Mouse (Mus musculus) lung, adult 2 months (tissue): Measurements from ENCODE around the gene Cdc6. TPM values are rescaled to one million over a fixed set of nuclear protein-coding genes. Genes with fewer than 3 reads are reported as not detected.
A peak's percentile ranks its signal among the peaks of the same experiment; 100 is the strongest.

Experiments
- DNase-seq: peaks from one replicate; pipeline ENCODE4 v3.0.0; 2022
- H3K4me1 ChIP-seq: fragments of 200-500 bp; 2 replicates; pipeline ENCODE4 v1.6.1; 2011; ENCODE audit warnings: low read length; ENCODE audit not compliant: control insufficient read depth, insufficient read depth
- H3K4me3 ChIP-seq: fragments of 200-500 bp; replicated peaks from 2 replicates; pipeline ENCODE3; 2011; ENCODE audit warnings: low read depth, mild to moderate bottlenecking, control low read depth, low read length; ENCODE audit errors: extremely low read depth
- CTCF ChIP-seq: fragments of 200-500 bp; IDR thresholded peaks from 2 replicates; pipeline ENCODE4 v1.5.1; 2011; ENCODE audit warnings: mild to moderate bottlenecking, low read length, control low read depth; ENCODE audit not compliant: insufficient read depth
- POLR2A ChIP-seq: fragments of 200-500 bp; IDR thresholded peaks from 2 replicates; pipeline ENCODE4 v1.6.1; 2011; ENCODE audit warnings: low read depth, mild to moderate bottlenecking, control low read depth, low read length, borderline replicate concordance; ENCODE audit errors: extremely low read depth
- WGBS: fragments of 180-500 bp; shearing (Covaris S2); methylation state at CpG from one replicate; pipeline ENCODE4 v1.1.7; 2018; 5-methylcytosine and 5-hydroxymethylcytosine counted together
- polyA plus RNA-seq: library from polyadenylated mRNA; depleted of rRNA; stranded (reverse); fragments of >200 nt; gene quantifications from 2 replicates; pipeline ENCODE4 v1.2.3, GENCODE M21; 2012

Gene Cdc6
- polyA plus RNA-seq, 1 experiment = 0.25 TPM

DNA sequence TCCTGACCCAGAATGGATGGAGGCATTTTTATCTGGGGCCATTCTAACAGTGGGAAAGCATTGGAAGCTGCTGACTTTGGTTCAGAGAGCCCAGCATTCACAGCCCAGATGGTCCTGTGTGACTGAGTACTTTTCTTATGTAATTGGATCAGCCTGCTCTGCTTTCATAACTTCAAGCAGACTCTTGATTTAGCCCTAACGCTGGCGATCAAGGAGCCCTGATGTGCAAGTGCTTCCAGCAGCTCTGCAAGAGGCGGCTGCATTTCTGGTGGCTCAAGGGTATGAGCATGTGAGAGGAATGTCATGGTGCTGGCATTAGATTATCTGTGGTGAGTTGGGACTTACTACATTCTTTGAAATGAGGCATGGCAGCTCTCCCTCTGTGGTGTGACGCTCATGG is 35.6 kb upstream of the Cdc6 start:
- peak; percentile 36 for DNase-seq
- 54% methylated on average over 4 of the region's 4 CpGs for WGBS
- H3K4me3 ChIP-seq = no peak overlapping the region
- peaks cover 9% of the 10 kb centered on the region for H3K4me1 ChIP-seq
- TF ChIP-seq CTCF (no peak), POLR2A (no peak)

DNA sequence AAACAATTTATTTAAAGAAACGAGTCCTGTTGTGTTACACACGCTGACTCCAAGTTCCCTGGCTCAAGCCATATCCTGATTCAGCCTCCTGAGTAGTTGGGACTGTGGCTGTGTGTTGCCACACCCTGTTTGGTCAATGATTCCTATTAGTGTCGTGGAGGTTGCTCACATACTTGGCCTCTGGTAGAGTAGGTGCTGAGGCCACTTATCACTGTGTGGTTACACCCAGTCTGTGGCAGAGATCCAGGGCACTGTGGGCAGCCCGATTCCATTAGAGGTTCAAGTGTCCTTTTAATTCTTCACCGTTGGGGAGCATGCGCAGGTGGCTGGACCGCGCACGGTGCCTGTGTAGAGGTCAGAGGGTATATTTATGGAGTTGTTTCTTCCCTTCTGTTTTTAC is 33.7 kb upstream of the Cdc6 start:
- peak; percentile 82 for DNase-seq

DNA sequence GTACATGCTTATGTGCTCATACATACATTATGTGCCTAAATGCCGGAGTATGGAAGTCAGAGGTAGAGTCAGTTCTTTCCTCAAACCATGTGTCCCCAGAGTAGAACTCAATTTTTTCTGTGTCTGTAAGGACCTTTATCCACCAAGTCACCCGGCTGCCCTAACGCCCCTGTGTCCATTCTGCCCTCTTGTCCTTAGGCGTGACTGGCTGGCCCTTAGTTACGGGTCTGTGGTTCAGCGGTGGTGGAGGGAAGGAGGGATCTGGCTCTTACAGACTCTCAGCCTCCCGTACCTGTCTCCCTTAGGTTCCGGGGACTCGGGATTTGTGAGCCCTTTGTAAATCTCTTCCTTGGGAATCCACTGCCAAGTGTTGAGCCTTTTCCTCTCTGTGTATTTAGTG is 30.6 kb upstream of the Cdc6 start:
- WGBS = 69% methylated on average over 9 of the region's 9 CpGs
- DNase-seq = no peak
- TF ChIP-seq CTCF = no peak
- no peak for TF ChIP-seq POLR2A
- Histone ChIP-seq H3K4me3 (no peak overlapping the region), H3K4me1 (peaks cover 5% of the 10 kb centered on the region; the same call in 1 of the 2 replicates)

More for the DNA sequence above, 33.7 kb upstream of the Cdc6 start:
- 54% methylated on average over 9 of the region's 9 CpGs for whole genome bisulfite sequencing
- no peak overlapping the region for H3K4me3 ChIP-seq
- TF ChIP-seq CTCF (no peak), POLR2A (no peak)
- H3K4me1 ChIP-seq = peaks cover 10% of the 10 kb centered on the region

DNA sequence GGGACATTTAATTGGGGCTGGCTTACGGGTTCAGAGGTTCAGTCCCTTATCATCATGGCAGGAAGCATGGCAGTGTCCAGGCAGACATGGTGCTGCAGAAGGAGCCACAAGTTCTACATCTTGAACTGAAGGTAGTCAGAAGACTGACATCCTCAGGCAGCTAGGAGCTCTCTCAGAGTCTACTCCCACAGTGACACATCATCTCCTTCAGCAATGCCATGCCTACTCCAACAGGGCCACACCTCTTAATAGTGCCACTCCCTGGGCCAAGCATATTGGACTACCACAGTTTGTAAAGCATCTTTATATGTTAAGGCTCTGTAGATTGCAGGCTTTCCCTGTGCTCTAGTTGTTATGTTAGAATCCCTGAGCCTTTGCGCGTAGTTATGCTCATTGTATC is 19.9 kb upstream of the Cdc6 start:
- no peak for TF ChIP-seq CTCF
- no peak for TF ChIP-seq POLR2A

DNA sequence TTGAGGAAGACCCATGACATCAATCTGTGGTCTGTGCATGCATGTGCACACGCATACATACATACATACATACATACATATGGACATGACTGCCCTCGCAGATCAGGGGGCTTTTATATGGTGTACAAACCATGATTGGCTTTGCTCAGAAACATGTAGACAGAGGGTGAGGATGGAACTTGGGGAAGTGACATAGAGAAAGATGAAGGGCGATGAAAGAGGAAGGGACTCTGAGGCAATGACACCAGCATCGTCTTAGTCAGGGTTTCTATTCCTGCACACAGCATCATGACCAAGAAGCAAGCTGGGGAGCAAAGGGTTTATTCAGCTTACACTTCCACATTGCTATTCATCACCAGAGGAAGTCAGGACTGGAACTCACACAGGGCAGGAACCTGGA is 18.5 kb upstream of the Cdc6 start:
- WGBS = 91% methylated on average over 4 of the region's 4 CpGs
- no peak overlapping the region for H3K4me3 ChIP-seq
- no peak for DNase-seq
- TF ChIP-seq POLR2A = no peak
- no peak for TF ChIP-seq CTCF
- no peaks in the 10 kb centered on the region for H3K4me1 ChIP-seq

More for the DNA sequence above, 19.9 kb upstream of the Cdc6 start:
- Histone ChIP-seq H3K4me1 (no peaks in the 10 kb centered on the region), H3K4me3 (no peak overlapping the region)
- 91% methylated on average over 3 of the region's 3 CpGs for WGBS
- no peak for DNase-seq

DNA sequence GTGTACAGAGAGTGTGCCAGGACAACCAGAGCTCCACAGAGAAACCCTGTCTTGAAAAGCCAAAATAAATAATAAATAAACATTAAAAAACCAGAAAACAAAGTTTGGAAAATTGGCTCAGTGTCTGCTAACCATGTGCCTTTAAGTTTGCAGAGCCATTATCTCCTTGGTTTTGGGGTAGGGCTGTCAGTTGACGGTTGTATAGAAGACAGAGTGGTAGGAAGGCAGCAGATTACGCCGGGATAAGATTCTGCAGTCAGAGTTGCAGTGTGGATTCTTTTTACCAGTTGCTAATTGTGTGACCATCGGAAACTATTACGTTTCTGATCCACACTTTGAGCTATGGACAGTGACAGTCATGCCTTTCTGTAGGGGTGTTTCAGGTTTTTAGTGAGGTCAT is 17.6 kb upstream of the Cdc6 start:
- TF ChIP-seq CTCF (no peak), POLR2A (no peak)
- DNase-seq = no peak
- no peak overlapping the region for H3K4me3 ChIP-seq
- no peaks in the 10 kb centered on the region for H3K4me1 ChIP-seq
- 86% methylated on average over 5 of the region's 5 CpGs for WGBS

DNA sequence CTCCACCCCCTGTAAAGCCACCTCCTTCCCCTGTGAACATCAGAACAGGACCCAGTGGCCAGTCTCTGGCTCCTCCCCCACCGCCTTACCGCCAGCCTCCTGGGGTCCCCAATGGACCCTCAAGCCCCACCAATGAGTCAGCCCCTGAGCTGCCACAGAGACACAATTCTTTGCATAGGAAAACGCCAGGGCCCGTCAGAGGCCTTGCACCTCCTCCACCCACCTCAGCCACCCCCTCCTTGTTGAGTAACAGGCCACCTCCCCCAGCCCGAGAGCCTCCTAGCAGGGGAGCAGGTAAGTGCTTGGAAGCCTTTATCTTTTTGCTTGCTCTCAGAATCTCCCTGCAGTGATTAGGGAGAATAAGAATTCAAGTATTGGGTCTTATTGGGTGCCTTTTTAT is 15.2 kb upstream of the Cdc6 start:
- no peak overlapping the region for H3K4me3 ChIP-seq
- WGBS = 69% methylated on average over 5 of the region's 5 CpGs
- no peaks in the 10 kb centered on the region for H3K4me1 ChIP-seq
- TF ChIP-seq CTCF (no peak), POLR2A (no peak)
- no peak for DNase-seq

DNA sequence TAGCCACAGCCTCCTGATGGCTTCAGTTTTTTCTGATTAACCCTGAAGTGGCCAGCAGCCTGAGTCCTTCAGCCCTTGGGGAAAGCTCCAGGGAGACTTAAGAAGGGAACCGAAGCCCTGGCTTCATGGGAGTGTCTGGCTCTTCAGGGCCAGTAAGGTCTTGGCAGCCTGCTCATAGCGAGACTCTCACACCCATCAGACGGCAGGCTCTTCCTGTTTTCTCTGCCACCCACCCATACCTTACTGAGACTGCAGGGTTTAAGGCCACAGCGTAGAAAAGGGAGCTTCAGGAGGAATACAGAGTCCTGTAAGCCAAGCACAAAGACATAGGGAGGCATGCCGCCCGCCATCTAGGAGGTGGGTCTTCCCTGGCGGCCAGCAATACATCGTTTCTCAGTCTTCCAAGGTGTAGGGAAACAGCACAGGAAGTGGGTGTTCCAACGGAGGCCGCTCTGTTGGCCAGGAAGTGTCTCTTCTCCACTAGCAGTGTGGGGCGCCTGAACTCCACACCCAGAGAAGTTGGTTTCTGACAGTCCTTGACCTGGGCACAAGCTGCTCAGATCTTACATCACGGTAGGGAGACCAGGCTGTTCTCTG is 7.0 kb upstream of the Cdc6 start:
- no peak for TF ChIP-seq CTCF
- no peak for TF ChIP-seq POLR2A
- no peak for DNase-seq
- peaks cover 3% of the 10 kb centered on the region for H3K4me1 ChIP-seq
- WGBS = 44% methylated on average over 12 of the region's 12 CpGs
- H3K4me3 ChIP-seq = no peak overlapping the region

DNA sequence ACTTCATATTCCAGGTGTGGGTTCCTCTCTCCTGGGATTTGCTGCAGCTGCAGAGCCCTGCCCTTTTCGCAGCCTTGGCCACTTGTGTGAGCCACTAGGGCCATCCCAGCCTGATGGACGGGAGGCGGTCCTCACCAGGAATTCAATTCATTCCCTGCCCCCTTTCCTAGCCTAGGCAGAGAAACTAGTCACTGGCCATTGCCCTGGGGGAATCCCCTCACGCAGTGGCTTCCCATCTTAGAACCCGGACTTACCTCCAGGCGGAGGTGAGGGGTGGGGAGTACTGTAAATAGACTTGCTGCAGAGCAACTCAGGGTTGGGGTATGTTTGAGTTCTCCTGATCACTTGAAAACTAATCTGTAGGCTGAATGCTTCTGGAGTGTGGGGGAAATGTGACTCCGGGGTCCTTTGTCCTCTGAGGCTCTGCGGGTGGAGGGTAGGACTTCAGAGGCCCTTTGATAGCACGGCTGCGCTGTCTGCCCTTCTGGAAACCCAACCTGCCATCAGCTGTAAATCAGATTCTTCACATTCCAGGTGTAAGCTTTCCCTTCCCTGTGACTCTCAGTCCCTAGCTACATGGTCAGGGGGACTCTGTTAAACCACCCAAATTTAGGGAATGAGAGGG is 4.9 kb upstream of the Cdc6 start:
- WGBS = 60% methylated on average over 10 of the region's 10 CpGs
- H3K4me3 ChIP-seq = no peak overlapping the region
- H3K4me1 ChIP-seq = peaks cover 5% of the 10 kb centered on the region
- no peak for DNase-seq
- TF ChIP-seq CTCF (no peak), POLR2A (no peak)

DNA sequence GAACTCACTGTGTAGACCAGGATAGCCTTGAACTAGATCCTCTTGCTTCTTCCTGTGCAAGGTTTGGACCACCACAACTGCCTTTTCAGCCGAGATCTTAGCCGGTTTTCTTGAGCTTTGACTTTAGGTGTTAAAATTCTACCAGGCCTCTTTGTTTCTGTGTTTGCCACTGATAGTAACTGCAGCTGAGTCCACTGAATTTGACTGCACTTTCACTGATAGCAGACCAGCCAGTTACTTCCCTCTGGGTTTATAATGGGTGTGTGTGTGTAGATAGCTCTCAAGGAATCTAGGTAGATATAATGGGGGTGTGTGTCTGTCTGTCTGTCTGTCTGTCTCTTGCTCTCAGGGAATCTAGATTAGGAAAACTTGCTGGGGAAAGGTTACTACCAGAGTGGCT is 3.0 kb upstream of the Cdc6 start:
- no peak for DNase-seq
- no peak for TF ChIP-seq POLR2A
- TF ChIP-seq CTCF = no peak
- 63% methylated on average over 2 of the region's 2 CpGs for WGBS
- peaks cover 9% of the 10 kb centered on the region for H3K4me1 ChIP-seq
- no peak overlapping the region for H3K4me3 ChIP-seq
